Mouse (Mus musculus) liver, postnatal 0 days (tissue): ENCODE measurements around the gene Rpl39.

ENCODE experiments used
- CTCF ChIP-seq: sonication (generic); IDR thresholded peaks from 2 replicates; pipeline ENCODE4 v1.5.1; 2016; ENCODE audit warnings: antibody characterized with exemption, low read depth
- EP300 ChIP-seq: IDR thresholded peaks from 2 replicates; pipeline ENCODE4 v1.6.1; 2016; ENCODE audit warnings: antibody characterized with exemption, low read depth, mild to moderate bottlenecking

DNA sequence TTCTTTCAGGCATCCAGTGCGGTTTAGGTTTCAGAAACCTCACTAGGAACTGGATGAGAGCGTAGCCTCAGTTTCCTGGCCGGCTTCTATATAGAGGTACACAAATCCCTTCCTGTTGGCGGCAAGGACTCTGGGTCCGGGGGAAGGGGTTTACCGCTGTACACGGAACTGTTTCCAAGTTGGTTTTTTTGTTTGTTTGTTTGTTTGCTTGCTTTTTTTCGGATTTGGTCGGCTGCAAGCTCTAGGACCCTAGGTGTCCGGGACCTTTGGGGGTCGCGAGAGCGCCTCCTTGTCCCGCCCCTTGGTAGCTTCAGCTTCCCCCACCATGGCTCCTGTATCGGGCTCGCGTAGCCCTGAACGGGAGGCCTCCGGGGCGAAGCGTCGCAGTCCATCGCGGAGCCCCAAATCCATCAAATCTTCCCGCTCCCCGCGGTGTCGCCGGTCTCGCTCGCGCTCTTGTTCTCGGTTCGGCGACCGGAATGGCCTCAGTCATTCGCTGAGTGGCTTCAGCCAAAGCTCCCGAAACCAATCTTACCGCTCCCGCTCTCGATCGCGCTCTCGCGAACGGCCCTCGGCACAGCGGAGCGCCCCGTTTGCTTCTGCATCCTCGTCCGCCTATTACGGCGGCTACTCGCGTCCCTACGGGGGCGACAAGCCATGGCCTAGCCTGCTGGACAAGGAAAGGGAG, 41.6 kb upstream of the Rpl39 start, which contains the start of gene Nkap:
- TF ChIP-seq CTCF (no peak), EP300 (no peak)
